Mouse (Mus musculus): ENCODE measurements at regions not wholly inside any gene's neighbourhood (a gene's known extent, or its start where the extent isn't known, plus 50 kb on each side); places are given as distances from the start of the nearest gene placed in this dataset.

- Histone ChIP-seq H3K27ac (ENCODE audit: insufficient read depth, low read depth, low read length) (no peak overlapping the region), H3K4me3 (ENCODE audit: insufficient read depth, low read length) (peak overlapping the region; percentile 18)
Measured at GRCm38 (mm10) chr15:41154551-41155151, 1020.5 kb downstream of the 9330182O14Rik start.

GRCm38 (mm10) chr15:41155169-41155638 is 1021.0 kb downstream of the 9330182O14Rik start:
- no peak for TF ChIP-seq POLR2A (IDR thresholded peaks at IDR 0.05; ENCODE audit: borderline replicate concordance, low read depth, low read length)
- TF ChIP-seq CTCF (IDR thresholded peaks at IDR 0.05; ENCODE audit: low read depth, low read length), result no peak
- peaks cover 9% of the 10 kb centered on the region for H3K4me1 ChIP-seq (ENCODE audit: control insufficient read depth, insufficient read depth, low read length)
- no peak overlapping the region for H3K27ac ChIP-seq (ENCODE audit: insufficient read depth, low read depth, low read length)
- H3K4me3 ChIP-seq (ENCODE audit: insufficient read depth, low read length), result peak overlapping the region; percentile 18

More at GRCm38 (mm10) chr15:41154551-41155151, 1020.5 kb downstream of the 9330182O14Rik start:
- no peak for TF ChIP-seq POLR2A (IDR thresholded peaks at IDR 0.05; ENCODE audit: borderline replicate concordance, low read depth, low read length)
- TF ChIP-seq CTCF (IDR thresholded peaks at IDR 0.05; ENCODE audit: low read depth, low read length), result no peak
- peaks cover 9% of the 10 kb centered on the region for H3K4me1 ChIP-seq (ENCODE audit: control insufficient read depth, insufficient read depth, low read length)

- H3K4me1 ChIP-seq (ENCODE audit: control insufficient read depth, insufficient read depth, low read length), result peaks cover 9% of the 10 kb centered on the region
- TF ChIP-seq POLR2A (IDR thresholded peaks at IDR 0.05; ENCODE audit: borderline replicate concordance, low read depth, low read length) (no peak), CTCF (IDR thresholded peaks at IDR 0.05; ENCODE audit: low read depth, low read length) (no peak)
Measured at GRCm38 (mm10) chr15:41157802-41158201, 1023.6 kb downstream of the 9330182O14Rik start.

GRCm38 (mm10) chr15:41162268-41162667 is 1028.1 kb downstream of the 9330182O14Rik start:
- Histone ChIP-seq H3K4me3 (ENCODE audit: insufficient read depth, low read length) (no peak overlapping the region), H3K27ac (ENCODE audit: insufficient read depth, low read depth, low read length) (no peak overlapping the region), H3K4me1 (ENCODE audit: control insufficient read depth, insufficient read depth, low read length) (peaks cover 3% of the 10 kb centered on the region; the same call in 1 of the 2 replicates)
- no peak for TF ChIP-seq POLR2A (IDR thresholded peaks at IDR 0.05; ENCODE audit: borderline replicate concordance, low read depth, low read length)
- no peak for TF ChIP-seq CTCF (IDR thresholded peaks at IDR 0.05; ENCODE audit: low read depth, low read length)

More at GRCm38 (mm10) chr15:41157802-41158201, 1023.6 kb downstream of the 9330182O14Rik start:
- Histone ChIP-seq H3K4me3 (ENCODE audit: insufficient read depth, low read length) (no peak overlapping the region), H3K27ac (ENCODE audit: insufficient read depth, low read depth, low read length) (no peak overlapping the region)

- TF ChIP-seq CTCF (IDR thresholded peaks at IDR 0.05; ENCODE audit: low read depth, low read length) (peak; percentile 41; the same call in 1 of the 2 replicates), POLR2A (IDR thresholded peaks at IDR 0.05; ENCODE audit: borderline replicate concordance, low read depth, low read length) (no peak)
- Histone ChIP-seq H3K4me3 (ENCODE audit: insufficient read depth, low read length) (no peak overlapping the region), H3K4me1 (ENCODE audit: control insufficient read depth, insufficient read depth, low read length) (peaks cover 3% of the 10 kb centered on the region; the same call in 1 of the 2 replicates), H3K27ac (ENCODE audit: insufficient read depth, low read depth, low read length) (no peak overlapping the region)
Measured at GRCm38 (mm10) chr15:41162793-41163192, 1028.6 kb downstream of the 9330182O14Rik start.

GRCm38 (mm10) chr15:41163643-41164358 is 1029.6 kb downstream of the 9330182O14Rik start:
- H3K4me3 ChIP-seq (ENCODE audit: insufficient read depth, low read length), result peak overlapping the region; percentile 45
- H3K4me1 ChIP-seq (ENCODE audit: control insufficient read depth, insufficient read depth, low read length), result peaks cover 3% of the 10 kb centered on the region; the same call in 1 of the 2 replicates
- no peak for TF ChIP-seq CTCF (IDR thresholded peaks at IDR 0.05; ENCODE audit: low read depth, low read length)
- no peak for TF ChIP-seq POLR2A (IDR thresholded peaks at IDR 0.05; ENCODE audit: borderline replicate concordance, low read depth, low read length)
- H3K27ac ChIP-seq (ENCODE audit: insufficient read depth, low read depth, low read length), result no peak overlapping the region

- no peak overlapping the region for H3K4me3 ChIP-seq (ENCODE audit: insufficient read depth, low read length)
- TF ChIP-seq POLR2A (IDR thresholded peaks at IDR 0.05; ENCODE audit: borderline replicate concordance, low read depth, low read length), result no peak
- TF ChIP-seq CTCF (IDR thresholded peaks at IDR 0.05; ENCODE audit: low read depth, low read length), result no peak
- no peak overlapping the region for H3K27ac ChIP-seq (ENCODE audit: insufficient read depth, low read depth, low read length)
- H3K4me1 ChIP-seq (ENCODE audit: control insufficient read depth, insufficient read depth, low read length), result peaks cover 3% of the 10 kb centered on the region; the same call in 1 of the 2 replicates
Measured at GRCm38 (mm10) chr15:41165534-41165933, 1031.4 kb downstream of the 9330182O14Rik start.

GRCm38 (mm10) chr15:41190792-41191191 is 1056.6 kb downstream of the 9330182O14Rik start:
- Histone ChIP-seq H3K27ac (ENCODE audit: insufficient read depth, low read depth, low read length) (no peak overlapping the region), H3K4me1 (ENCODE audit: control insufficient read depth, insufficient read depth, low read length) (no peaks in the 10 kb centered on the region), H3K4me3 (ENCODE audit: insufficient read depth, low read length) (no peak overlapping the region)
- TF ChIP-seq POLR2A (IDR thresholded peaks at IDR 0.05; ENCODE audit: borderline replicate concordance, low read depth, low read length) (no peak), CTCF (IDR thresholded peaks at IDR 0.05; ENCODE audit: low read depth, low read length) (no peak)

- Histone ChIP-seq H3K4me3 (ENCODE audit: insufficient read depth, low read length) (no peak overlapping the region), H3K27ac (ENCODE audit: insufficient read depth, low read depth, low read length) (no peak overlapping the region), H3K4me1 (ENCODE audit: control insufficient read depth, insufficient read depth, low read length) (no peaks in the 10 kb centered on the region)
- TF ChIP-seq POLR2A (IDR thresholded peaks at IDR 0.05; ENCODE audit: borderline replicate concordance, low read depth, low read length) (no peak), CTCF (IDR thresholded peaks at IDR 0.05; ENCODE audit: low read depth, low read length) (no peak)
Measured at GRCm38 (mm10) chr15:41193240-41193639, 1059.1 kb downstream of the 9330182O14Rik start.

GRCm38 (mm10) chr15:41223801-41224200 is 1089.6 kb downstream of the 9330182O14Rik start:
- Histone ChIP-seq H3K27ac (ENCODE audit: insufficient read depth, low read depth, low read length) (no peak overlapping the region), H3K4me3 (ENCODE audit: insufficient read depth, low read length) (no peak overlapping the region), H3K4me1 (ENCODE audit: control insufficient read depth, insufficient read depth, low read length) (0 out of 2 replicates have a peak, but pooled peaks cover 3% of the 10 kb centered on the region)
- TF ChIP-seq CTCF (IDR thresholded peaks at IDR 0.05; ENCODE audit: low read depth, low read length) (no peak), POLR2A (IDR thresholded peaks at IDR 0.05; ENCODE audit: borderline replicate concordance, low read depth, low read length) (no peak)
